Mouse (Mus musculus): ENCODE measurements around the gene Klhdc3. TPM values are rescaled to one million over a fixed set of nuclear protein-coding genes. Genes with fewer than 3 reads are reported as not detected.

The Klhdc3 gene
- 181 and 187 TPM in 2 replicates for polyA plus RNA-seq (2015; fragmentation: Nextera tagmentation; extraction: Ambion mirVana)

GRCm38 (mm10) chr17:46680760-46681373, at the start of gene Klhdc3:
Gene Klhdc3, minus strand, starts transcription at chr17:46680914.
- H3K9me3 ChIP-seq = no peaks in the 10 kb centered on the region
- H3K4me1 ChIP-seq = peaks cover 26% of the 10 kb centered on the region
- H3K9ac ChIP-seq (replicated peaks) = peak within 1 kb of the TSS; percentile 80
- H3K27me3 ChIP-seq = no peaks in the 10 kb centered on the region
- H3K4me2 ChIP-seq (replicated peaks) = peak within 1 kb of the TSS; percentile 87
- peak; percentile 97 for ATAC-seq (replicated peaks)
- peak within 1 kb of the TSS; percentile 94 for H3K27ac ChIP-seq (replicated peaks)
- WGBS = under 1% methylated on average over 49 of the region's 49 CpGs
- H3K4me3 ChIP-seq = peak within 1 kb of the TSS; percentile 99
- H3K36me3 ChIP-seq = peaks cover 52% of the 10 kb centered on the region

GRCm38 (mm10) chr17:46728904-46729318, 48.2 kb upstream of the Klhdc3 start, which contains the start of gene Gnmt:
Gene Gnmt, minus strand, starts transcription at chr17:46729168.
- no peak for ATAC-seq (replicated peaks)
- Histone ChIP-seq H3K9ac (replicated peaks) (0 out of 2 replicates have a peak within 1 kb of the TSS, but pooled peaks have one; percentile 15), H3K4me2 (replicated peaks) (no peak within 1 kb of the TSS)

GRCm38 (mm10) chr17:46728496-46728895, 47.8 kb upstream of the Klhdc3 start:
- no peak for ATAC-seq (replicated peaks)
- H3K4me1 ChIP-seq = 0 out of 2 replicates have a peak, but pooled peaks cover 5% of the 10 kb centered on the region
- H3K4me2 ChIP-seq (replicated peaks) = no peak overlapping the region
- H3K9me3 ChIP-seq = no peaks in the 10 kb centered on the region
- H3K4me3 ChIP-seq = no peak overlapping the region
- H3K27ac ChIP-seq (replicated peaks) = no peak overlapping the region
- WGBS = 50% methylated on average over 11 of the region's 11 CpGs
- H3K9ac ChIP-seq (replicated peaks) = no peak overlapping the region
- peaks cover 7% of the 10 kb centered on the region; the same call in 1 of the 2 replicates for H3K27me3 ChIP-seq
- peaks cover 7% of the 10 kb centered on the region; the same call in 1 of the 2 replicates for H3K36me3 ChIP-seq

More at GRCm38 (mm10) chr17:46728904-46729318, 48.2 kb upstream of the Klhdc3 start, which contains the start of gene Gnmt:
- Histone ChIP-seq H3K4me1 (0 out of 2 replicates have a peak, but pooled peaks cover 5% of the 10 kb centered on the region), H3K4me3 (no peak within 1 kb of the TSS), H3K9me3 (no peaks in the 10 kb centered on the region), H3K27ac (replicated peaks) (no peak within 1 kb of the TSS), H3K36me3 (peaks cover 3% of the 10 kb centered on the region; the same call in 1 of the 2 replicates), H3K27me3 (peaks cover 7% of the 10 kb centered on the region; the same call in 1 of the 2 replicates)
- 17% methylated on average over 24 of the region's 24 CpGs for WGBS

GRCm38 (mm10) chr17:46728021-46728420, 47.3 kb upstream of the Klhdc3 start:
- Histone ChIP-seq H3K4me1 (0 out of 2 replicates have a peak, but pooled peaks cover 5% of the 10 kb centered on the region), H3K4me2 (replicated peaks) (no peak overlapping the region), H3K36me3 (peaks cover 11% of the 10 kb centered on the region; the same call in 1 of the 2 replicates), H3K27me3 (peaks cover 7% of the 10 kb centered on the region; the same call in 1 of the 2 replicates), H3K9ac (replicated peaks) (no peak overlapping the region), H3K9me3 (no peaks in the 10 kb centered on the region), H3K27ac (replicated peaks) (no peak overlapping the region), H3K4me3 (no peak overlapping the region)
- 36% methylated on average over 6 of the region's 6 CpGs for WGBS
- no peak for ATAC-seq (replicated peaks)

GRCm38 (mm10) chr17:46727271-46727670, 46.6 kb upstream of the Klhdc3 start:
- WGBS = 90% methylated on average over 11 of the region's 11 CpGs
- Histone ChIP-seq H3K4me2 (replicated peaks) (no peak overlapping the region), H3K9ac (replicated peaks) (no peak overlapping the region), H3K27me3 (peaks cover 7% of the 10 kb centered on the region; the same call in 1 of the 2 replicates), H3K4me3 (no peak overlapping the region), H3K36me3 (peaks cover 11% of the 10 kb centered on the region; the same call in 1 of the 2 replicates), H3K9me3 (no peaks in the 10 kb centered on the region), H3K27ac (replicated peaks) (no peak overlapping the region), H3K4me1 (0 out of 2 replicates have a peak, but pooled peaks cover 5% of the 10 kb centered on the region)
- no peak for ATAC-seq (replicated peaks)

GRCm38 (mm10) chr17:46725731-46726645, 45.3 kb upstream of the Klhdc3 start:
- Histone ChIP-seq H3K9ac (replicated peaks) (no peak overlapping the region), H3K27ac (replicated peaks) (no peak overlapping the region), H3K27me3 (peaks cover 7% of the 10 kb centered on the region; the same call in 1 of the 2 replicates), H3K36me3 (peaks cover 16% of the 10 kb centered on the region; the same call in 1 of the 2 replicates), H3K4me3 (no peak overlapping the region), H3K9me3 (no peaks in the 10 kb centered on the region), H3K4me2 (replicated peaks) (no peak overlapping the region), H3K4me1 (0 out of 2 replicates have a peak, but pooled peaks cover 5% of the 10 kb centered on the region)
- ATAC-seq (replicated peaks) = no peak
- WGBS = 93% methylated on average over 26 of the region's 26 CpGs

GRCm38 (mm10) chr17:46725273-46725672, 44.6 kb upstream of the Klhdc3 start:
- Histone ChIP-seq H3K27me3 (peaks cover 7% of the 10 kb centered on the region; the same call in 1 of the 2 replicates), H3K27ac (replicated peaks) (no peak overlapping the region), H3K36me3 (peaks cover 16% of the 10 kb centered on the region; the same call in 1 of the 2 replicates), H3K9ac (replicated peaks) (no peak overlapping the region), H3K4me1 (0 out of 2 replicates have a peak, but pooled peaks cover 5% of the 10 kb centered on the region), H3K4me2 (replicated peaks) (no peak overlapping the region), H3K9me3 (no peaks in the 10 kb centered on the region), H3K4me3 (no peak overlapping the region)
- WGBS = 47% methylated on average over 9 of the region's 9 CpGs
- ATAC-seq (replicated peaks) = no peak

- Histone ChIP-seq H3K36me3 (peaks cover 16% of the 10 kb centered on the region; the same call in 1 of the 2 replicates), H3K27ac (replicated peaks) (no peak overlapping the region), H3K9me3 (no peaks in the 10 kb centered on the region), H3K9ac (replicated peaks) (no peak overlapping the region), H3K4me3 (no peak overlapping the region), H3K27me3 (peaks cover 7% of the 10 kb centered on the region; the same call in 1 of the 2 replicates), H3K4me2 (replicated peaks) (no peak overlapping the region), H3K4me1 (0 out of 2 replicates have a peak, but pooled peaks cover 5% of the 10 kb centered on the region)
- no peak for ATAC-seq (replicated peaks)
- 82% methylated on average over 20 of the region's 20 CpGs for whole genome bisulfite sequencing
Measured at GRCm38 (mm10) chr17:46724477-46725084, 43.9 kb upstream of the Klhdc3 start.

- H3K4me3 ChIP-seq = no peak overlapping the region
- H3K4me1 ChIP-seq = no peaks in the 10 kb centered on the region
- no peak overlapping the region for H3K9ac ChIP-seq (replicated peaks)
- no peaks in the 10 kb centered on the region for H3K9me3 ChIP-seq
- peaks cover 16% of the 10 kb centered on the region; the same call in 1 of the 2 replicates for H3K36me3 ChIP-seq
- WGBS = 83% methylated on average over 7 of the region's 7 CpGs
- H3K27me3 ChIP-seq = no peaks in the 10 kb centered on the region
- H3K27ac ChIP-seq (replicated peaks) = no peak overlapping the region
- no peak for ATAC-seq (replicated peaks)
- no peak overlapping the region for H3K4me2 ChIP-seq (replicated peaks)
Measured at GRCm38 (mm10) chr17:46721077-46721476, 40.4 kb upstream of the Klhdc3 start.

- H3K9me3 ChIP-seq = no peaks in the 10 kb centered on the region
- no peak overlapping the region for H3K4me2 ChIP-seq (replicated peaks)
- no peak overlapping the region for H3K27ac ChIP-seq (replicated peaks)
- no peak overlapping the region for H3K4me3 ChIP-seq
- peaks cover 19% of the 10 kb centered on the region for H3K4me1 ChIP-seq
- no peaks in the 10 kb centered on the region for H3K27me3 ChIP-seq
- WGBS = 96% methylated on average over 11 of the region's 11 CpGs
- peaks cover 16% of the 10 kb centered on the region; the same call in 1 of the 2 replicates for H3K36me3 ChIP-seq
- no peak overlapping the region for H3K9ac ChIP-seq (replicated peaks)
- no peak for ATAC-seq (replicated peaks)
Measured at GRCm38 (mm10) chr17:46714756-46715481, 34.2 kb upstream of the Klhdc3 start.

- H3K9ac ChIP-seq (replicated peaks) = no peak overlapping the region
- no peaks in the 10 kb centered on the region for H3K9me3 ChIP-seq
- H3K36me3 ChIP-seq = peaks cover 16% of the 10 kb centered on the region; the same call in 1 of the 2 replicates
- H3K4me3 ChIP-seq = no peak overlapping the region
- H3K4me1 ChIP-seq = peaks cover 19% of the 10 kb centered on the region
- H3K4me2 ChIP-seq (replicated peaks) = no peak overlapping the region
- no peak for ATAC-seq (replicated peaks)
- 91% methylated on average over 9 of the region's 9 CpGs for WGBS
- no peak overlapping the region for H3K27ac ChIP-seq (replicated peaks)
- no peaks in the 10 kb centered on the region for H3K27me3 ChIP-seq
Measured at GRCm38 (mm10) chr17:46713849-46714248, 33.1 kb upstream of the Klhdc3 start.

Measured in forebrain, embryonic 15.5 days (tissue).